ENCODE assay signal across 8 mouse cellular contexts in genomic region chr9:32940919-32941767, GRCm38 (mm10).
A peak's percentile ranks its signal among the peaks of the same experiment; 100 is the strongest.
DNase-seq lines count a peak whose midpoint lies in the region; ATAC-seq and TF ChIP-seq lines count a peak whose summit lies in the region.

No protein-coding gene starts in this region.

- H3K4me3 ChIP-seq in hindbrain, embryonic 14.5 days (replicated peaks; ENCODE audit: low read length), result no peak overlapping the region; the same call in 1 of the 2 replicates
- peak overlapping the region; percentile 61 for H3K4me3 ChIP-seq in midbrain, embryonic 10.5 days

- TF ChIP-seq CTCF in brain, embryonic 14.5 days (IDR thresholded peaks at IDR 0.05; ENCODE audit: borderline replicate concordance, extremely low read depth, insufficient read depth, insufficient read length), result no peak

- no peak for TF ChIP-seq POLR2A in brain, embryonic 14.5 days (IDR thresholded peaks at IDR 0.05; ENCODE audit: borderline replicate concordance, extremely low read depth, insufficient read depth, insufficient read length, poor library complexity, severe bottlenecking)

- peaks cover 4% of the 10 kb centered on the region; the same call in 1 of the 2 replicates for H3K27me3 ChIP-seq in hindbrain, embryonic 14.5 days (ENCODE audit: control insufficient read depth, insufficient read depth, low read length)
- H3K27me3 ChIP-seq in midbrain, embryonic 10.5 days (ENCODE audit: low read depth, poor library complexity, severe bottlenecking), result peaks cover 25% of the 10 kb centered on the region; the same call in 1 of the 2 replicates

- DNase-seq in CD4-positive, CD25-positive, alpha-beta regulatory T cell, adult 2 months (ENCODE audit: low read depth, low spot score), result peak; percentile 75
- DNase-seq in brain, embryonic 14.5 days (ENCODE audit: low read depth), result peak; percentile 31
- DNase-seq in hindbrain, embryonic 14.5 days (ENCODE audit: low spot score), result no peak
- no peak for DNase-seq in midbrain, embryonic 10.5 days (ENCODE audit: low spot score)
- no peak for DNase-seq in MN1 (ENCODE audit: low spot score)
- no peak for DNase-seq in spleen, postnatal 14 days (ENCODE audit: low spot score in 2 of 2)
- DNase-seq in kidney, postnatal 36 days, result no peak
- no peak for DNase-seq in urinary bladder, adult 2 months (ENCODE audit: low spot score)

- H3K4me1 ChIP-seq in hindbrain, embryonic 14.5 days (replicated peaks; ENCODE audit: control insufficient read depth, insufficient read depth, low read length), result 0 out of 2 replicates have a peak, but pooled peaks cover 4% of the 10 kb centered on the region
- peaks cover 25% of the 10 kb centered on the region for H3K4me1 ChIP-seq in midbrain, embryonic 10.5 days

- H3K9me3 ChIP-seq in hindbrain, embryonic 14.5 days (ENCODE audit: control insufficient read depth, low read length), result no peaks in the 10 kb centered on the region
- no peaks in the 10 kb centered on the region for H3K9me3 ChIP-seq in midbrain, embryonic 10.5 days (replicated peaks)

- H3K4me2 ChIP-seq in hindbrain, embryonic 14.5 days (replicated peaks), result peak overlapping the region; percentile 65

- no peak overlapping the region for H3K9ac ChIP-seq in hindbrain, embryonic 14.5 days

- WGBS in hindbrain, embryonic 14.5 days, result 32% methylated on average over 12 of the region's 12 CpGs
- 53% methylated on average over 12 of the region's 12 CpGs for WGBS in midbrain, embryonic 10.5 days

- ATAC-seq in hindbrain, embryonic 14.5 days (ENCODE audit: low FRiP score), result no peak; the same call in 1 of the 2 replicates

- no peak overlapping the region for H3K27ac ChIP-seq in hindbrain, embryonic 14.5 days
- H3K27ac ChIP-seq in midbrain, embryonic 10.5 days (replicated peaks), result peak overlapping the region; percentile 49; the same call in 1 of the 2 replicates

- H3K36me3 ChIP-seq in hindbrain, embryonic 14.5 days (replicated peaks; ENCODE audit: control insufficient read depth, insufficient read depth), result no peaks in the 10 kb centered on the region
- no peaks in the 10 kb centered on the region for H3K36me3 ChIP-seq in midbrain, embryonic 10.5 days

Comparison
In these comparisons a context has a peak if more than half of its experiments do, and no peak if none do; other contexts are left out.
1. DNase-seq: peak in CD4-positive, CD25-positive, alpha-beta regulatory T cell, adult 2 months (single experiment) and brain, embryonic 14.5 days (single experiment); none in hindbrain, embryonic 14.5 days (single experiment), midbrain, embryonic 10.5 days (single experiment), MN1 (single experiment), spleen, postnatal 14 days (0 of 2), kidney, postnatal 36 days (0 of 2) and urinary bladder, adult 2 months (single experiment).